Mouse (Mus musculus): ENCODE measurements around the gene Nfil3. TPM values are rescaled to one million over a fixed set of nuclear protein-coding genes. Genes with fewer than 3 reads are reported as not detected.

The Nfil3 gene
- polyA plus RNA-seq, 1 experiment, result 0.08 TPM

- Histone ChIP-seq H3K9me3 (ENCODE audit: control insufficient read depth, low read length) (peaks cover 2% of the 10 kb centered on the region; the same call in 1 of the 2 replicates), H3K4me3 (replicated peaks) (no peak overlapping the region)
Observed at GRCm38 (mm10) chr13:52986215-52986780, 5.4 kb upstream of the Nfil3 start.

GRCm38 (mm10) chr13:52985508-52986214 is 4.8 kb upstream of the Nfil3 start:
- H3K36me3 ChIP-seq (ENCODE audit: control insufficient read depth), result no peaks in the 10 kb centered on the region
- no peak overlapping the region for H3K4me3 ChIP-seq (replicated peaks)
- H3K27me3 ChIP-seq (ENCODE audit: control insufficient read depth), result peaks cover 31% of the 10 kb centered on the region
- TF ChIP-seq GATA1 (IDR thresholded peaks at IDR 0.05; ENCODE audit: low read length) (no peak), TAL1 (IDR thresholded peaks at IDR 0.05; ENCODE audit: low read length) (no peak)
- peaks cover 2% of the 10 kb centered on the region; the same call in 1 of the 2 replicates for H3K9me3 ChIP-seq (ENCODE audit: control insufficient read depth, low read length)
- peaks cover 9% of the 10 kb centered on the region for H3K4me1 ChIP-seq (ENCODE audit: control insufficient read depth)

More at GRCm38 (mm10) chr13:52986215-52986780, 5.4 kb upstream of the Nfil3 start:
- Histone ChIP-seq H3K4me1 (ENCODE audit: control insufficient read depth) (peaks cover 7% of the 10 kb centered on the region), H3K27me3 (ENCODE audit: control insufficient read depth) (peaks cover 25% of the 10 kb centered on the region), H3K36me3 (ENCODE audit: control insufficient read depth) (no peaks in the 10 kb centered on the region)
- no peak for TF ChIP-seq GATA1 (IDR thresholded peaks at IDR 0.05; ENCODE audit: low read length)
- no peak for TF ChIP-seq TAL1 (IDR thresholded peaks at IDR 0.05; ENCODE audit: low read length)

GRCm38 (mm10) chr13:52982703-52983102 is 1.8 kb upstream of the Nfil3 start:
- Histone ChIP-seq H3K27me3 (ENCODE audit: control insufficient read depth) (peaks cover 61% of the 10 kb centered on the region), H3K4me1 (ENCODE audit: control insufficient read depth) (peaks cover 18% of the 10 kb centered on the region), H3K9me3 (ENCODE audit: control insufficient read depth, low read length) (peaks cover 6% of the 10 kb centered on the region; the same call in 1 of the 2 replicates), H3K36me3 (ENCODE audit: control insufficient read depth) (no peaks in the 10 kb centered on the region), H3K4me3 (replicated peaks) (no peak overlapping the region)
- TF ChIP-seq GATA1 (IDR thresholded peaks at IDR 0.05; ENCODE audit: low read length), result no peak
- peak; percentile 8; the same call in 1 of the 3 replicates for TF ChIP-seq TAL1 (IDR thresholded peaks at IDR 0.05; ENCODE audit: low read length)

GRCm38 (mm10) chr13:52981441-52982281 is 788 bp upstream of the Nfil3 start:
- Histone ChIP-seq H3K36me3 (ENCODE audit: control insufficient read depth) (no peaks in the 10 kb centered on the region), H3K4me1 (ENCODE audit: control insufficient read depth) (peaks cover 18% of the 10 kb centered on the region), H3K4me3 (replicated peaks) (peak overlapping the region; percentile 59), H3K9me3 (ENCODE audit: control insufficient read depth, low read length) (peaks cover 6% of the 10 kb centered on the region; the same call in 1 of the 2 replicates), H3K27me3 (ENCODE audit: control insufficient read depth) (peaks cover 71% of the 10 kb centered on the region)
- TF ChIP-seq TAL1 (IDR thresholded peaks at IDR 0.05; ENCODE audit: low read length) (no peak), GATA1 (IDR thresholded peaks at IDR 0.05; ENCODE audit: low read length) (no peak)

GRCm38 (mm10) chr13:52980211-52980950 is 492 bp downstream of the Nfil3 start:
- TF ChIP-seq GATA1 (IDR thresholded peaks at IDR 0.05; ENCODE audit: low read length) (no peak), TAL1 (IDR thresholded peaks at IDR 0.05; ENCODE audit: low read length) (no peak)
- Histone ChIP-seq H3K4me3 (replicated peaks) (peak overlapping the region; percentile 62), H3K4me1 (ENCODE audit: control insufficient read depth) (peaks cover 18% of the 10 kb centered on the region), H3K9me3 (ENCODE audit: control insufficient read depth, low read length) (peaks cover 6% of the 10 kb centered on the region; the same call in 1 of the 2 replicates), H3K36me3 (ENCODE audit: control insufficient read depth) (no peaks in the 10 kb centered on the region), H3K27me3 (ENCODE audit: control insufficient read depth) (peaks cover 79% of the 10 kb centered on the region)

GRCm38 (mm10) chr13:52979331-52980051 is 1.4 kb downstream of the Nfil3 start:
- Histone ChIP-seq H3K36me3 (ENCODE audit: control insufficient read depth) (no peaks in the 10 kb centered on the region), H3K27me3 (ENCODE audit: control insufficient read depth) (peaks cover 79% of the 10 kb centered on the region), H3K4me3 (replicated peaks) (peak overlapping the region; percentile 62), H3K9me3 (ENCODE audit: control insufficient read depth, low read length) (peaks cover 6% of the 10 kb centered on the region; the same call in 1 of the 2 replicates), H3K4me1 (ENCODE audit: control insufficient read depth) (peaks cover 18% of the 10 kb centered on the region)
- TF ChIP-seq GATA1 (IDR thresholded peaks at IDR 0.05; ENCODE audit: low read length) (no peak), TAL1 (IDR thresholded peaks at IDR 0.05; ENCODE audit: low read length) (no peak)

GRCm38 (mm10) chr13:52978321-52978981 is 2.4 kb downstream of the Nfil3 start:
- Histone ChIP-seq H3K27me3 (ENCODE audit: control insufficient read depth) (peaks cover 76% of the 10 kb centered on the region), H3K4me3 (replicated peaks) (peak overlapping the region; percentile 28), H3K36me3 (ENCODE audit: control insufficient read depth) (no peaks in the 10 kb centered on the region), H3K4me1 (ENCODE audit: control insufficient read depth) (peaks cover 18% of the 10 kb centered on the region), H3K9me3 (ENCODE audit: control insufficient read depth, low read length) (peaks cover 6% of the 10 kb centered on the region; the same call in 1 of the 2 replicates)
- TF ChIP-seq GATA1 (IDR thresholded peaks at IDR 0.05; ENCODE audit: low read length), result no peak
- TF ChIP-seq TAL1 (IDR thresholded peaks at IDR 0.05; ENCODE audit: low read length), result no peak

Data from erythroblast, embryonic 14.5 days (primary cell).